Mouse (Mus musculus) ovary, adult 2 months (tissue): ENCODE measurements around the gene Psors1c2. TPM values are rescaled to one million over a fixed set of nuclear protein-coding genes. Genes with fewer than 3 reads are reported as not detected.

Experiments used
- polyA plus RNA-seq: library from polyadenylated mRNA; depleted of rRNA; stranded (reverse); fragments of >200 nt; gene quantifications from 2 replicates; pipeline ENCODE4 v1.2.3, GENCODE M21; 2012; rRNA removed

Gene Psors1c2
- polyA plus RNA-seq = 0.27 and 0.47 TPM in 2 replicates

GRCm38 (mm10) chr17:35532901-35533300 lies at the start of gene Psors1c2:
Gene Psors1c2, plus strand, starts transcription at chr17:35533201.

GRCm38 (mm10) chr17:35505776-35506175 lies 27.2 kb upstream of the Psors1c2 start, which contains the start of gene Pou5f1:
Gene Pou5f1, plus strand, starts transcription at chr17:35506018.

GRCm38 (mm10) chr17:35516652-35517500 lies 16.1 kb upstream of the Psors1c2 start, which contains the start of the genes Tcf19 and Cchcr1:
Gene Tcf19, minus strand, starts transcription at chr17:35516824.
Gene Cchcr1, plus strand, starts transcription at chr17:35517100.

GRCm38 (mm10) chr17:35551881-35552414 lies 18.9 kb downstream of the Psors1c2 start, which contains the start of gene Cdsn:
Gene Cdsn, plus strand, starts transcription at chr17:35552128.

GRCm38 (mm10) chr17:35567150-35567549 lies 34.1 kb downstream of the Psors1c2 start, which contains the start of gene 2300002M23Rik:
Gene 2300002M23Rik, plus strand, starts transcription at chr17:35567450.

Other genes starting within 250 kb of the Psors1c2 start
- not detected in 2 replicates for gene H2-Q1, start 212.8 kb upstream of the Psors1c2 start, polyA plus RNA-seq
- 1.3 and 2.0 TPM in 2 replicates for gene H2-Q2, start 191.0 kb upstream of the Psors1c2 start, polyA plus RNA-seq
- 77.6 and 85.0 TPM in 2 replicates for gene H2-Q4, start 153.6 kb upstream of the Psors1c2 start, polyA plus RNA-seq
- 20.9 and 39.7 TPM in 2 replicates for gene H2-Q6, start 108.4 kb upstream of the Psors1c2 start, polyA plus RNA-seq
- gene H2-Q7, start 94.0 kb upstream of the Psors1c2 start, polyA plus RNA-seq = 52.3 and 110 TPM in 2 replicates
- 23.2 and 37.6 TPM in 2 replicates for gene H2-Q10, start 63.1 kb upstream of the Psors1c2 start, polyA plus RNA-seq
- gene Pou5f1, start 27.2 kb upstream of the Psors1c2 start, polyA plus RNA-seq = 4.1 and 4.2 TPM in 2 replicates
- gene Tcf19, start 16.4 kb upstream of the Psors1c2 start, polyA plus RNA-seq = 14.8 and 18.4 TPM in 2 replicates
- 14.6 and 15.2 TPM in 2 replicates for gene Cchcr1, start 16.1 kb upstream of the Psors1c2 start, polyA plus RNA-seq
- gene Cdsn, start 18.9 kb downstream of the Psors1c2 start, polyA plus RNA-seq = 7.0 and 11.7 TPM in 2 replicates
- 13.8 and 15.5 TPM in 2 replicates for gene 2300002M23Rik, start 34.2 kb downstream of the Psors1c2 start, polyA plus RNA-seq
- 0.29 TPM in 1 of 2 replicates, not detected in the other for gene Sfta2, start 68.3 kb downstream of the Psors1c2 start, polyA plus RNA-seq
- gene Gm9573, start 93.4 kb downstream of the Psors1c2 start, polyA plus RNA-seq = not detected in 2 replicates
- gene Mucl3, start 110.5 kb downstream of the Psors1c2 start, polyA plus RNA-seq = 0.17 TPM in 1 of 2 replicates, not detected in the other
- gene Vars2, start 134.4 kb downstream of the Psors1c2 start, polyA plus RNA-seq = 71.0 and 77.4 TPM in 2 replicates
- gene Gtf2h4, start 140.5 kb downstream of the Psors1c2 start, polyA plus RNA-seq = 35.2 and 36.6 TPM in 2 replicates
- 131 and 142 TPM in 2 replicates for gene Ddr1, start 171.4 kb downstream of the Psors1c2 start, polyA plus RNA-seq